Mouse (Mus musculus) thymus, postnatal 14 days (tissue): ENCODE results near the gene Lkaaear1.

ENCODE experiments used
- DNase-seq: peaks from one replicate; pipeline ENCODE4 v3.0.0; 2021

The Lkaaear1 gene

DNA sequence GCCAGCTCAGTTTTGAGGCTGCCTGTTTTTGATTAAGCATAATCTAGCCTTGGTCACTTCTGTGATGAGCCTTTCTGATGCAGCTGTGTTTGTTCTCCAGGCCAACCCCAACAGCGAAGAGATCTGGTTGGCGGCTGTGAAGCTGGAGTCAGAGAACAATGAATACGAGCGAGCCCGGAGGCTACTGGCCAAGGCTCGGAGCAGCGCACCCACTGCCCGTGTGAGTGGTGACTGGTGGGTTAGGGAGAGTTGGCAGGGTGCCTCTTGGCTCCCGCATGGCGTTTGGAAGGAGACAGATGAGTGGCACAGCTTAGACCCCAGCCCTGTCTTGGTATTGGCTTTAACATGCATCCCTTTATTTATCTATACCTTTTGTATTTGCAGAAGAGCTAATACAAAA lies 49.3 kb downstream of the Lkaaear1 start:
- no peak for DNase-seq
